Mouse (Mus musculus) T-cell, adult 2 months (primary cell): Measurements from ENCODE around the gene Fam110a.
A peak's percentile ranks its signal among the peaks of the same experiment; 100 is the strongest.

Experiments used
- DNase-seq: peaks from one replicate; pipeline ENCODE4 v3.0.0; 2022; ENCODE audit warnings: low spot score

The Fam110a gene

DNA sequence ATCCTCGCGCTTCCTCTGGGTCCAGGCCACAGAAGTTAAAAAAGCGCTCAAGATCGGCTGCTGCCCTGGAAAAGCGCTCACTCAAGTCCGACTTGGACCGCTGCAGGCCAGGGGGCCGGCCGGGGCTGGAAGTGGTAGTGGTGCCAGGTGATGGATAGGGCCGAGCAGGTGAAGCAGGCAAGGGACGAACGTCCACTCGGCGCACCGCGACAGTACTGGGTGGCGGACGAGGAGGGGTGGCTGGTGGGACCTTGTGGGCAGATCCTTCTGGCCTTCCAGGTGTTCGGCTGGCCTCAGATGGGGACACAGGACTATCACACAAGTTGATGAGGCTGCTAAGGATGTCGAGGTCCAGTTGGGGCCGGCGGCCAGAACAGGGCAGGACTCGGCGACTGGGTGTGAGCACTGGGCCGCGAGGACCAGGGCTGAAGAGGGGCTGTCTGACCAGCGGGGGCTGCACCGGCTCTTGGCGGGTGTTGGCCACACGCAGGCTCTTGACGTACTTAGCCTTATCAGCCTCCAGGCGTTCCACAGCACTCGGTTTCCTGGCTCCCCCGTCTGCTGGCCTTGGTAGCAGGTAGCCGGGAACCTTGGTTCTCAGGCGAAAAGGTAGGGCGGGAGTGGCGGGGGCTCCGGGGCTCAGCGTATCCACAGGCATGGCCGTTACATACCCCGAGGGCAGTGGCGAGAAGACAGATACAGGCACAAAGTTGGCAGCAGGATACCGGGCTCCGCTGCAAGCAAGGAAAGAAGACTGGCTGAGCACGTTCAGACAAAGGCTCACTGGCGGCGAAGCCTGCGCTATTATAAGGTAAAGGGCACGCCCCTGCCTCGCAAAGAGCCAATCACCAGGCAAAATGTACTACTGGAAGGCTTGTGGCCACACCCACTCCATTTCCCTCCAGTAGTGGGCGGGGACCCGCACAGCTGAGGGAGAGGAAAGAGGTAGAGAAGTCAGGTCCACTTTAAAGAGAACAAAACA, 9.5 kb downstream of the Fam110a start:
- DNase-seq: peak; percentile 78

- no peak for DNase-seq
These were observed 10.6 kb downstream of the Fam110a start for GRCm38 (mm10) chr2:151969396-151969795.

- no peak for DNase-seq
These were observed 11.0 kb downstream of the Fam110a start for GRCm38 (mm10) chr2:151968986-151969385.

DNA sequence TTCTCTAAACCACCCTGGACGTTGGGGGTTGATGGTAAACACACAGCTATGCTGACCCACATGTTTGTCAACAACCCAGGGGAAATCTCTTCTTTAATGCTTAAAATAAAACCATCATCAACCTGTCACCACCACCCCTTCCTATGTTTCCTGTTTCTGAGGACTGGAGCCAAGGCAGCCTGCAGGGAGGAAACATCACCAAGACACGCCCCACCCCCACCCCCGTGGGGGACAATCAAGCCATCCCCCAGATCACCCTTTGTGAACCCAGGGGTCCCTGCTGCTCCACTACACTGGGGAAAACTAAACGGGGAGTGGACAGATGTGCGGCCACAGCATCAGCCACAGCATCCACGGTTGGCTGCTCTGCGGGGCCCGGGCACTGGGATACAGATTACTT, 11.6 kb downstream of the Fam110a start:
- DNase-seq: no peak

DNA sequence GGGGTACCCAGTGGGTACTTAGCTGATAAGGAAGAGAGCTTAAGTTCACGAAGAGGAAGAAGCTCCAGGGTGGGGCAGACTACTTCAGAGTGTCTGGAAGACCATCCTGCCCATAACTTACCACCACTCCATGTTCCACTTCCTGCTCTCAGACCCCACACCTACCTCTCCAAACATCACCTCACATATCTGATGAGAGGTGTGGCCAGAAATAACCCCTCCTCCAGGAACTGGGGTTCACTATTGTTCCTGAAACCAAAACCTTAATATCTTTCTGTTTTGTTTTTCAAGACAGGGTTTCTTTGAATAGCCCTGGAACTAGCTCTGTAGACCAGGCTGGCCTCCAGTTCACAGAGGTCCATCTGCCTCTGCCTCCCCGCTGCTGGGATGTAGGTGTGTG, 12.2 kb downstream of the Fam110a start:
- no peak for DNase-seq

GRCm38 (mm10) chr2:151967176-151967750, 12.8 kb downstream of the Fam110a start:
- DNase-seq: no peak

- DNase-seq: no peak
These were observed 16.0 kb downstream of the Fam110a start for GRCm38 (mm10) chr2:151964052-151964451.

DNA sequence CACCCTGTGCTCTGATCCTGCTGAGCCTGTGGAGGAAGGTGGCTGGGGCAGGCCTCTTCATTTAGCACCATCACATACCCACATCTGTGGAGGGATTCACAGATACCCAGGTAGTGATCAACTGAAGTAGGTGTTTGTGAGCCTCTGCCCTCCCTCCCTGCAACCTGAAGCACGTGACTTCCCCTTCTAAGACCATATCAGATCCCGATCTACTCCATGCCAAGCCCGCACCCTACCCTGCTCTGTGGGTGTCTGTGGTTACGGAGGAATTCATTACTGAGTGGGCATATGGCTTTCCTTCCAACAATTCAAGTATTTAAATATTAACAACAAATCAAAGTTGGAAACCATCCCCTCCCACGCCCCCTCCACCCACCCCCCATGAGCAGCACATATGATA, 16.7 kb downstream of the Fam110a start:
- DNase-seq: no peak

- DNase-seq: no peak
These were observed 17.5 kb downstream of the Fam110a start for GRCm38 (mm10) chr2:151962474-151962873.

DNA sequence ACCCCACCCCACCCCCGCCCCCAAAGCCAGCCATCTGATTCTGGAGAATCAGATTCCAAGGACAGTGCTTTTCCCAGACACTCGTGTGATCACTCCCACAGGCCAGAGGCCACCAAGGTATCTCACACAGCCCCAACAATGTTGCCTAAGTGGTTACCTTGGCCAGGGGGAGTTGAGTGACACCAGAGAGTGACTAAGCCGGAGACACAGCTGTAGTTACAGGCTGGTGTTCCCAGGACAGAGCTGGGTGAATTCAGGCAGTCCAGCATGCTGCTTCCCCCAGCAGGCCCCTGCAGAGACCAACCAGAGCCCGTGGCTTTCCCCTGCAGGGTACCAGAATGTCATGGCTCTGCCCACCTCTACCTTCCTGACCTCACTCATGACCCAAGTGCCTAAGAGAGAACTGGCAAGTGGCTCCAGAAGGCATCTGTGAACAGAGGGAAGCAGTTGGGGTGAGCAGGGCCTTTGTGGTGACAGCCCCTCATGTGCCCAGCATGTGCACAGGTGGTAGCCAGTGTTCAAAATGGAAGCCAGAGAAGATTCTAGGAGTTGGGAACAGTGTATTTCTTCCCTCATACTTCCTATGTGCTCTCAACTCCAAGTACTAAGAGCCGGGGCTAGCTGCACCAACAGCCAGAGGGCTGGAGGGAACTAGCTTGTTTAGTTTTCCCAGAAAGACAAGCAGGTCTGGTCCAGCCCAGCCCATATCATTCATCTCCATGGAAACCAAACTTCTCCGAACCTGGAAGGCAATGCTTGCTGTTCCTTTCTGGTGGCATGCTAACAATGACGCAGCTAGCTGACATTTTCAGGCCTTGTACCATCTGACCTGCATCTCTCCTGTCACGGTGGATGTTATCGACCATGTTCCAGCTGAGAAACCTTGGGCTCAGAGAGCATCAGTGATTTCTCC, 18.5 kb downstream of the Fam110a start:
- DNase-seq: no peak

GRCm38 (mm10) chr2:151959274-151959673, 20.7 kb downstream of the Fam110a start:
- DNase-seq: peak; percentile 42

DNA sequence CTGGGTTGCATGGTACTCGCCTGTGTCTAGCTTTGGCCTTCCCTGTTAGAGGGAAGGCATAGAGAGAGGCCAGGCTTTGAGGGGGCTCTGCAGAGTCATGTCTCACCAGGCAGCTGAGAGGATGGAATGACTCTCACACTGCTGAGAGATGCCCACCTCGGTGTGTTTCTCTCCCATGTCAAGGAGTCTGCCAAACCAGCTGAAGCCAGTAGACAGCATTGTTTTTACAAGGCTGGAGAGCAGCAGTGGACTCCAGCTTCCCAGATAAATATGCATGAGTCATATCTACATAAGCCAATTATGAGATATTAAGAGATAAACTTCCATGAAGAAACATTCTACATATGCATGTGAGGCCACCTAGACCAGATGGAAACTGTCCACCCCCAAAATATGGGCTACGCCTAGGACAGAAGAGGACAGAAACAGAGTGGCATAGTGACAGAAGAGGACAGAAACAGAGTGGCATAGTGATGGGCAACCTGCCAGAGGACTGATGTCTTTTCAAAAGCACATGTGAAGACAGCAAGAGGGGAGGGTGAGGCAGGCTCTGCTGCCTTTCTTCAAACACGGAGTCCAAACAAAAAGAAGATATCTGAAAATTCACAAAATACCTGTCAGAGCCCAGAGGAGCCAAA, 23.4 kb downstream of the Fam110a start:
- no peak for DNase-seq

- no peak for DNase-seq
These were observed 26.4 kb downstream of the Fam110a start for GRCm38 (mm10) chr2:151953665-151954064.

DNA sequence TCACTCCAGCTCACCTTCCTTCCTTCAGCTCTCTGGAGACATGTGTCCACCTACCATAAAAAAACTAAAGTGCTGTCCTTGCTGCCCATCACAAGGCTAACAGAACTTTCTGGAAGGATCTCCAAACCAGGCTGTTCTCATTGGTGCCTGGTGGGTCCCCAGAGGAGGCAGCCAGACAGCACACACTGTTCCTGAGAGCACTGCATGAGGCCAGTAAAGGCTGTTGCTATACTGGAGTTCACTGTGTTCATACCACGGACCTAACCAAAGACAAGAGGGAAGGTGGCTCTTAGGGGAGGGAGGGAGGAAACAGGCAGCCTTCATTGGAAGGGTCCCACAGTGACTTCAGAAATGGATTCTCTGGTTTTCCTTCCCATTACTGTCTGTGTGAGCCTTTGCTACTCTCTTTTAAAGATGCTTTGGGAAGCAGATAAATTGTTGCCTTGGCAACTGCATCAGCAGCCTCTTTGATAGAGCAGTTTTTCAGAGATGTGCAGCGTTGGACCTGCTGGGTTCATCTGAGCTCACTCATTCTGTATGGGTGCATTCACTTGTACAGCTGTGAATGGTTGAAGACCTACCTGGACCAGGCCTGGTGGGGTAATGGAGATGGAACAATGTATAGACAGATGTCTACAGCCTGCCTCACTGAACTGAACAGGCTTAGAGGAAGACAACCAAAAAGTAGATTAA, 30.8 kb downstream of the Fam110a start:
- no peak for DNase-seq

DNA sequence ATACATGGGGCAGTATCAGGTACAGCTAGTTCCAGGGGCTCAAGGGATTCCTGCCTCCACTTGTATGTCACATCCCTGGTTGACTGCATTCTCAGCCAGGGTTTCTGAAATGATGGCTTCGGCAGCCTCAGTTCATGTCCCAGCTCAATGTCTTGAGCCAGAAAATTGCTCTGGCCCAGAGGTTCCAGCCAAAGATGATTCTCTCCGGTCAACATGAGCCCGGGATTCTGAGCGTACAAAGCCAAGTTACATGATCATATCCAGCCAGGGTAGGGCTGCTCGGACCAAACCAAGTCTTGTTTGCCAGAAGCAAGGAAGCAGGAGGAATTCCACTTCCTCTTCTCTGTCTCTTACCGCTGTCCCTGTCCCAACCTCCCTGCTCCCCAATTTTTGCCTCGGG, 31.7 kb downstream of the Fam110a start:
- no peak for DNase-seq

DNA sequence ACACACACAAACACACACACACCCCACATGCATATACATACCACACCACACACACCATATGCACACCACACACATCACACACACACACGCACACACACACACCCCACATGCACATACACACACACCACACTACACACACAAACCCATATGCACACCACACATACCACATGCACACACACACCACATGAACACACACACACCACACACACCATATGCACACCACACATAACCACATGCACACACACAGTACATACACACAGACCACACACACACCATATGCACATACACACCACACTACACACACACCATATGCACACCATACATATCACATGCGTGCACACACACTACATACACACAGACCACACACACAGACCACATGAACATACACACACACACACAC, 32.4 kb downstream of the Fam110a start:
- no peak for DNase-seq

DNA sequence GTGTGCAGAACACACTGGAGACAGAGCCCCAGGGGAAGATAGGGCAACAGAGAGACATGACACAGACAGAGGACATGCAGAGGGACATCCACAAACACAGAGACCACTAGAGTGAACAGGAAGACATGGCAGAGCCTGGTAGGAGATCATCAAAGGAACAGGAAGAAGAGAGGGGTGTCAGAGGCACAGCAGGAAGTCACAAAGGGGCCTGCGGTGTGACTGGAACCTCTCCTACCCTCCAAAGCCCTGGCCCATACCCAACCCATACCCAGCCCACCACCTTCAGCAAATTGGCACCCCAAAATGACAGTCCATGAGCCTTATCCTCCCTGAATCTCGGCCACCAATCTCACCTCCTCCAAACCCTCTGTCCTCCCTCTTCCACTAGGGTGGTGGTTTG, 35.9 kb downstream of the Fam110a start:
- peak; percentile 45 for DNase-seq

DNA sequence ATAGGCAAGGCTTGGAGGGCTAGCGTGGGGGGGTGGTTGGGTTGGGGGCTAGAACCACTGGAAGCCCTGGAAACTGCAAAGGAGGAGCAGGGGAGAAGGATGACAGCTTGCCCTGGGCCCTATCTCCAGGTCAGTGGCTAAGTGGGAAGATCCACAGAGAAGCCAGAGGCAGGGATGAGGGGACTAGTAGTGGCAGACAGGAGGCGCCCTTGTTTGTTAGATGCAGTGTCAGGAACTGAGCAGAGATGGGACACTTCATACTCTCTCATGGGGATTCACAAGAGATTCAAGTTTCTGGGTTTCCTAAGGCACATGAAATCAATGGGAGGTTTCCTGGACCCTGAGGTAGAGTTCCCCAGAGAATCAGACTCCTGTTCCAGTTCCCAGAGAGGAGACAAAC, 38.8 kb downstream of the Fam110a start:
- no peak for DNase-seq

DNA sequence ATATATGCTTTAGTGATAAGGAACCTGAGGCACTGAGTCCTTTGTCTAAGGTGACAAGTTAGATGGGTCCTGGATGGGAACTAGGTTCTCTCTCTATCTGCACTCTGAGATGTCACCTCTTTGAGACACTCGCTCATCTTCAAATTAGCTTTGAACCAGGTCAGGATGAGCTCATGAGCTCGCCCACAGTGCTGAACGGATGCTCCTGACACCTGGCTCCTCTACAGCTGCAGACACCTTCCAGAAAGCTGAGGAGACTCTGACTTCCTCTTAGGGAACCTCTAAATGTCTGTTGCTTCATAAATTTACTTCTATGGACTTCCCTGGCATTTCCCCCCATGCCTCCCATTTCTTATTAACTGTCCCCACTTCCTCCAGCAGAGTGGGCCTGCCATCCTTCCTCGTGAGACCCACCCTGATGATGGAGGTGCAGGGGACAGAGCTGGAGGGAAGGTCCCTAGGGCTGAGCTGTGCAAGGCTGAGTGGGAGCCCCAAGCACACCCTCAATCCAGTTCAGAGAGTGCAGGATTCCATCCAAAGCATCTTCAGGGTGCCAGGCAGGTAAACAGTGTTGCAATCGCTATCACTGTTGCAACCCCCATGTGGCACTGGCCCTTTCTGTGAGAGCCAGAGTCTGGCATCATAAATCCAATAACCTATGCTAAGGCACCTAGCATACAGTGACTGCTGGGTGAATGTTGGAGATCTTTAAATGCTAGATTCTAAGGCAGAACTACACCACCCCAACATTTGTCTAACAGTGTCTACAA, 40.2 kb downstream of the Fam110a start:
- no peak for DNase-seq

GRCm38 (mm10) chr2:151938780-151939200, 41.2 kb downstream of the Fam110a start:
- no peak for DNase-seq

GRCm38 (mm10) chr2:151937893-151938292, 42.1 kb downstream of the Fam110a start:
- DNase-seq: no peak
